Mouse (Mus musculus) spleen, adult 2 months (tissue): ENCODE results near the gene Hoga1.

Source experiments
- CTCF ChIP-seq: fragments of 200-500 bp; IDR thresholded peaks from 2 replicates; pipeline ENCODE4 v1.5.1; 2011; ENCODE audit warnings: mild to moderate bottlenecking, inconsistent platforms; ENCODE audit not compliant: insufficient read depth, insufficient read length, insufficient replicate concordance; ENCODE audit errors: extremely low read depth
- POLR2A ChIP-seq: fragments of 200-500 bp; IDR thresholded peaks from 2 replicates; pipeline ENCODE4 v1.6.1; 2011; ENCODE audit warnings: low read depth, low read length, inconsistent platforms

DNA sequence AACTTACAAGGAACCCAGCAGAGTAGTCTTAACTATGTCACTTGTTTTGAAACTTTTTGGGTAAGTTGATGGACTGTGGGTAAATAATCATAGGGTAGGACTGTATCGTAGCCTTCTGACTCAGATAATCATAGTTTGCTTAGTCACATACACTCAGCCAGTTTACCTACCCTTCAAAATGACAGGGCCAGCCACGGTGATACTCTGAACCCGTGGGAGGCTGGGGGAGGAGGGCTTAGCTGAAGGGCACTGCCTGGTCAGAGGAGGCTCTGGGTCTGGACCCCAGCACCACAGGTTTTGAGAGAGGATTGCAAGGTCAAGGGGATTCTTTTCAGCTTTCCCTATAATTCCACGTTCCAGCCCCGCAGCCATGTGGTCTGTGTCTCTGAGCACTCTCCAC lies 73.2 kb downstream of the Hoga1 start:
- TF ChIP-seq CTCF: no peak
- TF ChIP-seq POLR2A: no peak
